Mouse (Mus musculus) left cerebral cortex, postnatal 25 days (tissue): Measurements from ENCODE around the gene Gjc1. TPM values are rescaled to one million over a fixed set of nuclear protein-coding genes. Genes with fewer than 3 reads are reported as not detected.

ENCODE experiments used
- DNase-seq, 2 experiments: peaks; one replicate each; pipeline ENCODE4 v3.0.0; 2022; ENCODE audit warnings: low spot score in 2 of 2, mixed read lengths in 1 of 2
- intact Hi-C: fragments of 180-260 bp; cut with DNase I; formaldehyde crosslinking; loops from one replicate; pipeline ENCODE4 v1.15.1; 2025
- total RNA-seq, 2 experiments: library from RNA; stranded (reverse); gene quantifications; 2 replicates each; pipeline ENCODE4 v1.2.3; 2021

Gjc1 gene
- 1 to 10 TPM; 7.3 to 8.0 TPM for total RNA-seq

DNA sequence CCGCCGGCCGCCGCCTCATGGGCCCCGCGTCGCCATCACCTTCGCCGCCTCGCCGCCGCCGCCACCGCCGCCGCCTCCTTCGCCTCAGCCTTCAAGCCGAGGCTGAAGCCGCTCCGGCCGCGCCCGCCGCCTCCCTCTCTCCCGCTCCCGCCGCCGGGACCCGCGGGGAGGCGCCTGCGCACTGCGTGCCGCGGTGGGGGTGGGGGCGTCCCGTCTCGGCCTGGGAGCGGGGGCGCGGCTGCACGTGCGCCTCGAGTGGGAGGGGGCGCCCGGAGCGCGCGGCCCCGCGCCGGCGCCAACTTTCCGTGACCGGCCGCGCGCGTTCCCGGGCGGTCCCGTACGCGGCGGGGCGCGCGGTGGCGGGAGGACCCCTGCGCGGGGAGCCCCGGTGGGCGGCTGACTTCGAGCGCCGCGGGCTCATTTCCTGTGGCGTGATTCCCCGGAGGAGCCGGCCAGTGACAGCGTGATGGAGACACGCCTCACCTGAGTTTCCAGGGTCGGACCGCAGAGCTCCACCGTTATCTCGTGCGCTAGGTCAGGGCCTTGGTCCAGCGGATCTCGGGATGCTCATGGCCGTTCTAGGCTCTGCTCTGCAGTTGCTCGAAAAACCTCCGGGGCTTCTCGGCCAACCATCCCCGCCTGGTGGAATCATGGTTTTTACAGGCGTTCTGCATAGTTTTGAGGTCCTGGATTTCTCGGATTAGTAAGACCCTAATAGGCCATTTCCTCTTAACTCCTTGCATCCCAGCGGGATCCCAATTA, at the start of gene Gjc1:
Gene Gjc1, minus strand, starts transcription at position 680 of the 762 bp plus-strand sequence.
- peak; percentile 15 to 44 for DNase-seq
- intact Hi-C loops: loop anchor here (5.0 kb wide), 1 partner anchor 42 kb away; no protein-coding TSS in a partner anchor

DNA sequence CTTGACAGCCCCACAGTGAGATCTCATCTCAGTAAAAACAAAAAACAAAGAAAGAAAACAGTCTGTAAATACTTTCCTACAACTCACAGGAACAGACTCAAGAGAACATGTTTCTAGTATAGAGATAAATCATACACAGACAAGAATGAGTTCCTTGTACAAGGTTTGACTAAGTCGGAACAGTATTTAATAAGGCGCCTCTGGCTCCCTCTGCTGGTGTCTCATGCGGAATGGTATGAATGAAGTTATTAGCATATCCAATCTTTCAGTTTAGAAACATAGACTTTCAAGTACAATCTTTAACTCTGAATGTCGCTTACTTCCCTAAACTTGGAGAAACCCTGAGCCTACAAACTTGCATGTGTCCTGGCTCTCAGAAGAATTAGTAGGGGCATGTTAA, 44.8 kb upstream of the Gjc1 start:
- intact Hi-C loops: loop anchor here (1.0 to 5.0 kb wide), 2 partner anchors 90 to 127 kb away; no protein-coding TSS in a partner anchor
- peak; percentile 67 to 72 for DNase-seq

DNA sequence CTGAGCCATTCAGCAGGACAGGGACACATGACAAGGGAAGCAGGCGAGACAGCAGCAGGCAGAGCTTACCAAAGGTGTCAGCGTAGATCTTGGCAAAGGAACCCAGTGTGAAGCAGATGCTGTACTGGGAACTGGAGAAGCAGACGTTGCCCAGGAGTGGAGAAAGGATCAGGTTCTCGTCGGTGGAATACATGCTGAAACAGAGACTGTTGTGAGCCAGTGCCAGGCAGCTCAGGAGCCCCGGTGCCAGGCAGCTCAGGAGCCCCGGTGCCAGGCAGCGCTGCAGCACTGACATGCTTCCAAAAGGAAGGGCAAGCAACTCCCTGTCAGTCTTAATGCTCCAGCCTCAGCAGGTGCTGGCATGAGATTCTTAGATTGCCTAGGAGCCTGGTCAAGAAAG, 40.4 kb upstream of the Gjc1 start:
- DNase-seq: peak; percentile 44 to 82
- intact Hi-C loops: loop anchor here (5.0 kb wide), 1 partner anchor 123 kb away; no protein-coding TSS in a partner anchor

DNA sequence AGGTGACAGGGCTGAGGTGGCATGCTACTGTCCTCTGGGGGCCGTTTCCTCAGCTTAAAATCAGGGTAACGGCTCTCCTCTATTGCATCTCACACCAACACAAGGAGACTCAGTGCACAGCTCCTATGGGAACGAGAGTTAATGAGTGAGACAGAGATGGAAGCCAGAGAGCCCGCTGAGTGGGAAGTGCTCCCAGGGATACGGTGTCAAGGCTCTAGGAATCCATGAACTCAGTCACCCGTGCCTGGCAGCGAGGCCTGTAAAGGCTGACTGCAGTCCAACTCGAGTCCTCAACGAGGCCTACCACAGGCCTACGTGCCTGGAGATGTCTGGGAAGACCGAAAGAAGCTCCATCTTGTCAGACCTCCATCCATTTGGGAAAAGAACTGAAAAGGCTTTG, 39.5 kb upstream of the Gjc1 start:
- no peak for DNase-seq
- intact Hi-C loops: no loop called here

DNA sequence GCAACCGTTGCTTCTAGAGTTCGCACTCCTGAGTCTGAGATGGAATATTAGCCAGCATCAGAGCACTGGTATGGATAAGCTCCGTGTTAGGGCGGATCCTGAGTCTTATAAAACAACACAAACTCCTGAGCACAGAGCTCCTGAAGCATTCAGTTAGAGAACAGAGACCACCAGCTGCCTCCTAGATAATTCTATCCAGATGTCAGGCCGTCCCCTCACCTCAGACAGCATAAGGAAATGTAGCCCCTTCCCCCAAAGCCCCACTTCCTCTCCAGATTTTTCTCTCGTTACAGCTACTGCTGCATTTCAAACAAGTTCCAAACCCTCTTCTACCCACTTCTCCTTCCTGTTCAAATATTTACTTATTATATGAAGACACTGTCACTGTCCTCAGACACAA, 36.4 kb upstream of the Gjc1 start:
- intact Hi-C loops: no loop called here

DNA sequence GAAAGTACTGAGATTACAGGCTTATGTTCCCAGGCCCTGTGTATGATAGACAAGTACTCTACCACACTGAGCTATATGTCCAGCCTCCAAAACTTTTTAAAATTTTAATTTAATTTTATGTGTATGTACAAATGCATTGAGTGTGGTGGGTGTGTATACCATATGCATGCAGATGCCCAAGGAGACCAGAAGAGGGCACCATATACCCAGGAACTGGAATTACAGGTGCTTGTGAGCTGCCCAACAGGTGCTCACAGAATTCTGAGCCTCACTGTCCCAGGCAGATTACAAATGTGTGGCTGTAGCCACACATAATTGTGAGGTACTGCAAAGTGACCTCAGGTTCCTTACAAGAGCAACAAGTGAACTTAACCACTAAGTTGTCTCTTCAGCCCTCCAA, 34.3 kb upstream of the Gjc1 start:
- intact Hi-C loops: no loop called here
- no peak for DNase-seq

More for the DNA sequence above, 36.4 kb upstream of the Gjc1 start:
- no peak for DNase-seq

DNA sequence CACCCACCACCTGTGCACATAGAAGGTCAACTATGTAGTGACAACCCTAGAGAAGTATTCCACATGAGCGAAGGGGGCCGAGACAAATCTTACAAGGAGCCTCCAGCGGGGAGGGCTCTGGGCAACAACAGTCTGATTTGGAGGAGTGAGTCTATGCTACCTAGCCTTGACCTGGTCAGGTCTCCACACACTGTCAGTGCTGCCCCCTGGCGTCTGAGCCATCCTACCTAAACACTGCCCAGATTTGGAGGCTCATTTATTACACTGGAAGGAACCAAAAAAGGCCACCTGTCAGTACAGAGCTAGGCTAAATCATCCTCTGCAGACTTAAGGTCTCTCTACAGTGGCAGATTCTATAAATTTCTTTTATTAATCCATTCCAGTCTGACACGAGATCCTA, 32.4 kb upstream of the Gjc1 start:
- intact Hi-C loops: no loop called here
- no peak for DNase-seq

DNA sequence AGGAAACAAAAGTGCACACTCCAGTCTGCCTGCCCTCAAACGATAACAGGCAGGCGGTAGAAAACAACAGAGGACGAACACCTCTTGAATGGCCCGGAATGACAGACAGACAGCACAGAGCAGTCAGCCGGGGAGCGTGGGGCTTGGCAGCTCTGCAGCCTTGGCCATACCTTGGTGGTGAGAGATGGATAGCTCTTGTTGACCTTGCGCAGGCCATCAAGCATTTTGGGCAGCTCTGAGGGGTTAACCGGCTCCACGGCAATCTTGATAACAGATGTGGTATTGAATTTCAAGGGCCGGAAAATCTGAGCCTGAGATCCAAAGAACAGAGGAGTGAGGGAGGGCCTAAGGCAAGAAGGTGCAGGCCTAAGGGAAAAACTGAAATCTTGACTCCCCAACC, 26.4 kb upstream of the Gjc1 start:
- intact Hi-C loops: no loop called here
- no peak for DNase-seq

DNA sequence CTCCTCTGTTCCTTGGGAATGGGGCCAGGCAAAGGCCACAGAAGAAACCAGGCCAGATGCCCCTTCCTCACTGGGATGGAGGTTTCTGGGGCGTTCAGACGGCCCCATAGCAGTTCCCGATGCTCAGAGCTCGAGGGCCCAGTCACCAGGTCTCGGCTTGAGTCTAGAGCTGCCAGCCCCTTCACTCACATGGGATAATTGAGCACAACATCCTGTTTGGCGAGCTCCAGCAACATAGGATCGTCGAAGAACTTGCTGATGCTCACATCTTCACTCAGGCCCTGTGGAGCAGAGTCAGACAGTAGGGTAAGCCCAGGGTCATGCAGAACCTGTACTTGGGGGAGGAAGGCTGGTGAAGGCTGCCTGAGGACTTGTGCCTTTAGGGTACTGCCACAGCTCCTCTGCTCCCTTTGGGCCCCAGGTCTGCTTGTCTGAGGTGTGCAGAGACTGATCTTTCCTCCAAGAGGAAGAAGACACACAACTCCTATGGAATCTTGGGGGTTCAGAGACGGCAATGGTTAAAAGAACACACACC, 19.2 kb upstream of the Gjc1 start:
- DNase-seq: no peak
- intact Hi-C loops: no loop called here

DNA sequence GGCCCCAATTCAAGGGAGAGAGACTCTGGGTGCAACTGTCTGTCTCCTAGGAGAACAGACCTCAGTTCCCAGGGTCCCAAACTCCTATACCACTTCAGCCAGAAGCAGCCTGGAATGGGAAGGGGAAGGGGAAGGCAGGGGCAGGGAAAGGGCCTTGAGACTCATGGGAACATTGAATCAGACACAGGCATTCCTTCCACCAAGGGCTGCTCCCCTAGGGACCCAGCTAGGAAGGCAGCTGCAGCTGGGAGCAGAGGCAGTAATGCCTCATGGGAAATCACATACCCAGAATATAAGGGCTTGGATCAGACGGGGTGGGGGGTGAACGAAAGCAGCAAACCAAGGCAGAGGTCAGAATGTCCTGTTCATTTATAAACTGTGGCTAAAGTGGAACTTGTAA, 18.6 kb upstream of the Gjc1 start:
- no peak for DNase-seq
- intact Hi-C loops: no loop called here

DNA sequence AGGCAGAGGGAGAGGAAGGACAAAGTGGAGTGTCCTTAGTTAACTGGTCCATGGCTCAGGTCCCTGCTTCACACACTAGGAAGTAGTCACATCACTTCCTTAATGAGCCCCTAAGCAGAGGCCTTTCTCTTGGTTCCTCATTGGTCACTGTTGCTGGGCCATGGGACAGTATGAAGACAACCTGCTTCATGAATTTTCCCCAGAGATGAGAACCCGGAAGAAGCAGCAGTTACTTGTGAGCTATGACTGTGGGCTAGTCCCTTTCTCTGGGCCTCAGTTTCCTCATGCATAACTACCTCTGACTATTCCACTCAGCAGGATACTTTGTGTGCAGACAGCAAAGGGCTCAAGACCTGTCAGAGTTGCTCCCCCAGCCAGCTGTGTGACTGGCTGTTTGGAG, 17.9 kb upstream of the Gjc1 start:
- intact Hi-C loops: no loop called here

DNA sequence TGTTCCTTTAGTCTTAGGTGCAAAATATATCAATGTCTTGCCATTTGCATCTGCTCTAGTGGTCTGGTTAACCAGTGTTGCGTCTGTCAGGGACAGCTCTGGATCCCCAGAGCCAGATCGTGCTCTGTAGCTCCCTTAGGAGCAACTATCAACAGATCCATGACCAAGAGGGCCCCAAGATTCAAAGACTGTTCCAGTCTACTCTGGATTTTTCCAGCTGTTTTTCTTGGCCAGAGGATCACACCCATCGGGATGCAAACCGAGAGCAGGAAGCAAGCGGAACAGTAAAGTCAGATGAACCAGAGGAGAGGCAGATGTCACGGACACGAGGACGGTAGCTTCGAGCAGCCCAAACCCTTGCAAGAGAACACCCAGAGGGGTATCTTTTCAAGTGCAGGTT, 16.6 kb upstream of the Gjc1 start:
- intact Hi-C loops: no loop called here

More for the DNA sequence above, 17.9 kb upstream of the Gjc1 start:
- DNase-seq: no peak

DNA sequence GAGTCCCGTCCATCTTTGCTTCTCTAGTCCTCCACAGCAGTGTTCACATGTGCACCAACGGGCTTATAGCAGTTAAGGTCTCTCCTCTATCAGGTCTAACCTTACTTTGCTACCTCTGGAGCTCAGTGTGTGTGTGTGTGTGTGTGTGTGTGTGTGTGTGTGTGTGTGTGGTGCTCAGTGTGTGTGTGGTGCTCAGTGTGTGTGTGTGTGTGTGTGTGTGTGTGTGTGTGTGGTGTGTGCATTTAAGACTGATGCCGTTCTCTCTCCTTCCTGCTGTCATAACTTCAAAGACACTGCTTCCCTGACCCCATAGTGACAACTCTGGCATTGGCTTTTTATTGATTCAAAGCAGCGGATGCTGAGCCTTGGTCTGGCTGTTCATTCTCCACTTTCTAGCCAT, 16.0 kb upstream of the Gjc1 start, which contains the start of gene Higd1b:
Gene Higd1b, plus strand, starts transcription at position 301 of the 400 bp plus-strand sequence.
- no peak for DNase-seq

More for the DNA sequence above, 16.6 kb upstream of the Gjc1 start:
- DNase-seq: no peak

DNA sequence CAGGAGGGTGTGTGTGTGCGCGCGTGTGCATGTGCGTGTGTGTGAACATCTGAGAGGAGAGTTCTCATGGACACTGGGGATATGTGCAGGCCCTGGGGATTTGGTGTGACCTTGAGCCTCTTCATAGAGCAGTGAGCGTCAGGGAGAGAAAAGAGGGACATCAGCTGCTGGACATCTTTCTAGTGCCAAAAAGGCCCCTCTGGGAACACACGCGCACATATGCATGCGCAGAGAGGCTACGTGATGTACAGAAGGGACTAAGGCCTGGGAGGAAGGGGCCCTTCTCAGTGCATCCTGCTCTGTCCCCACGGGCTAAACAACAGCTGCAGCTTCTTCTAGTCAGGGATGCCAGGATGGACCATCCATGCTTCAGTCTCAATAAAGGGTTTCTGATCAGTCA, 14.7 kb upstream of the Gjc1 start:
- no peak for DNase-seq
- intact Hi-C loops: no loop called here

More for the DNA sequence above, 16.0 kb upstream of the Gjc1 start, which contains the start of gene Higd1b:
- intact Hi-C loops: no loop called here

DNA sequence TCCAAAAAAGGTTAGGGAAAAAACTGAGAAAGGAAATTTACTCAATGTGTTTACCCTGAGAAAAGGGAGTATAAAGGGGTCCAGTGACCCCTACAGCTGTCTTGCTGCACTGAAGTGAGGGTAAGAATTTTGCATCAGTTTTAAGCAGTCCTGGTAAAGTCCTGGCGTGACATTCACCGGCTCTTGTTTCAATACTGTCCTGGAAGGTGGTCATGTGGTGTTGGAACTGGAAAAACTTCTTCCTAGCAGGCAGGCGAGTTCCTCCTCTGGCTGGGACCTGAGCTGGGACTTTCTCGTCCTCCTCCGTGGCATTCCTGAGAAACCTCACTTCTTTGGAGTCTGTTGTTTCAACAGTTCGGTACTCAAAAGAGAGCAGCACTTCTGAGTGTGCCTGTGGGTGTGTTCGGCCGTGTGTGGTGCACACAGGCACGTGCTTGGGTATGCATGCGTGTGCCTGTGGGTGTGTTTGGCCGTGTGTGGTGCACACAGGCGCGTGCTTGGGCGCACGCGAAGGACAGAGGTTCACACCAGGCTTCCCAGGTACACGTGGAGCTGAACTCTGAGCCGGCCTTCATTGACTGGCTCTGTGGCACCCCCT, 13.3 kb upstream of the Gjc1 start:
- DNase-seq: no peak
- intact Hi-C loops: no loop called here

DNA sequence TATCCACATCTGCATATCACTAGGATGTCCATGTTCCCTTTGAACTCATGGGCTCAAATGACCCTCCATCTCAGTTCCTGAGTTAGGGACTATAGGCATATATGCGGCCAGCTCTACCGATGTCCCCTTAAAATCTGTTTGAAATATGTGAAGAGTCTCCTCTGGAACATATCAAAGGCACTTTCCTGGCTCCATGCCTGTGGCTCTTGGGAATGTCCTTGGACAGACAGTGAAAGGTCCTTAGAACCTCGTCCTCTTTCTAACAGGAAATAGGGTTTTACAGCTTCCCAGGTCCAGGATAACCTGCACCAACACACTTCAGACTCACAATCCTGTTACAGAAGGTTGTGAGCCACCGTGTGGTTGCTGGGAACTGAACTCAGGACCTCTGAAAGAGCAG, 10.8 kb upstream of the Gjc1 start:
- DNase-seq: no peak
- intact Hi-C loops: no loop called here

DNA sequence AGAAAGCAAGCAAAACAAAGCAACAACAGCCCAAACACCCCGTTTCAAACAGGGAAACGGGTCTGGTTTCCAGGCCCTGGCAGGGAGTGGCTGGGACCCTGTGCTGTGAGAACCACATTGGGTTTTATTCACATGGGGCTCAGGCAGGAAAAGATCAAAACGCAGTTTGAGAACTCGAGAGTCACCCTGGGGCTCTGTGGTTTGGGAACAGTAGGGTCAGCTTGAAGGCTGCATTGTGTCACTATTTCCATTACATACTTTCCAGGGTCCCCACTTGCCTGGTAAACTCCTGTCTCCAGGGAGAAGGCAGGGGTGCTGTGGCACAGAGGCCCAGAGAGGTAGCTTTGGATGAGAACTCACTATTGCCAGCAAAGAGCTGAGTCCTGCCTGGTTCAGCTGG, 7.6 kb upstream of the Gjc1 start:
- intact Hi-C loops: no loop called here
- no peak for DNase-seq

DNA sequence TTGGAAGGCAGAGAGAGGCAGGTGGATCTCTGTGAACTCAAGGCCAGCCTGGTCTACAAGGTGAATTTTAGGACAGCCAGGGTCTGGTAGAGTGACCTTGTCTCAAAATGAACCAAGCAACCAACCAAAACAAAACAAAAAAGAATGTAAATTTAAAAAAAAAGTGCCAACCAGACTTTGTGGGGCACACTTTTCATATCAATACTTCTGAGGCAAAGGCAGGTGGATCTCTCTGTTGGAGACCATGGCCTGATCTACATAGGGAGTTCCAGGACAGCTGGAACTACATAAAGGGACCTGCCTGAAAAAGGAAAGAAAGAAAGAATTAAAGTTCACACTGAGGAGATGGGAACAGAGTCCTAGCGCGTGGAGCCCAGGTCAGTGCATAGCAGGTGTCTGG, 7.0 kb upstream of the Gjc1 start:
- no peak for DNase-seq
- intact Hi-C loops: no loop called here

DNA sequence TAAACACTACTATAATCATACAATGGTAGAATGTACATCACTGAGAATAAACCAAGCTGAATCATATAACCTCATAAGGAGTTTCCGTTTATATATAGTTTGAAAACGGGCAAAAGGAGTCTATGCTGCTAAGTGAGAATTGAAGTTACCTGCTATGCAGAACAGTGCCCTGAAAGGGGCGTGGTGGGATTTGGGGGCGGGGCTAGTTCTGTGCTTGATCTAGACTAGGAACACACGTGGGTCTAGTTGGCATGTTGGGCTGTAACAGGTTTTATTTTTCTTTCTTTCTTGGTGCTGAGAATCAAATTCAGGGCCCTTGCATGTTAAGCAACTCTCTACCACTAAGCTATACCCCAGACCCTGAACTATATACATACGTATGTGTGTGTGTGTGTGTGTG, 1.7 kb upstream of the Gjc1 start:
- no peak for DNase-seq
- intact Hi-C loops: no loop called here

DNA sequence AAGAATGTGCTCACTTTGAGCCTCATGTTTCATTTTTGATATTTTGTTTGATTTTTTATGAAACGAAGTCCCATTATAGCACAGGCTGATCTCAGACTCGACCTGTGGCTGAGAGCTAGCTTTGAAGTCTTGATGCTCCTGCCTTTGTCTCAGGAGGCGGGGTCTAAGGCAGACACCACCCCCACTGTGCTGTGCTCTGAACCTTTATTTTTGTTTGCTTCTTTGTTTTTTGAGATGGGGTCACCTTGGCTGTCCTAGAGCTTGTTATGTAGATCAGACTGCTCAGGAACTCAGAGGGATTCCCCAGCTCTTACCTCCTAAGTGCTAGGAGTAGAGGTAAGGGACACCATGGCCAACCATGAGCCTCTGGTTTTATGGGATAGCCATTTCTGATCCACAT, 932 bp upstream of the Gjc1 start:
- intact Hi-C loops: no loop called here
- no peak for DNase-seq
